Mouse (Mus musculus): ENCODE measurements around the gene Ppp1r35.

DNA sequence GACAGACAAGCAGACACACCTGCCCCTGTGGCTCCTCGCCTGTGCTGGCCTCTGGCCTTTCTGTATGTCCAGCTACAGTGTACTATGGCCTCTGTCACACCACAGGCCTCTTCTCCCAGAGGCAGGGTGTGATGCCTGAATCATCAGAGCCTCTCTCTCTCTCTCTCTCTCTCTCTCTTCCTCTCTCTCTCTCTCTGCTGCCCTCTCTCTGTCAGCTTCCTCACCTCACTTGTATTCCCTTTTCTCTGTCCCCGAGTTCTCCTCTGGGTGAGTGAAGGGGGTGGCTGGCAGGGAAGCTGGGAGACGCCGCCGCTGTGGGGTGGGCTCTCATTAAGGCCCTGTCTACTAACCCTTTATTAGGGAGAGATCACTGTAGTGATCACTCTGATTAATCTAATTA, 40.1 kb upstream of the Ppp1r35 start:
- no peak for TF ChIP-seq POLR2A (IDR thresholded peaks at IDR 0.05; ENCODE audit: low read depth, low read length)
- TF ChIP-seq CTCF (IDR thresholded peaks at IDR 0.05; ENCODE audit: extremely low read depth, insufficient read length, insufficient replicate concordance, low read depth, low read length) = peak; percentile 31; the same call in 1 of the 2 replicates
